Mouse (Mus musculus) intestine, postnatal 0 days (tissue): ENCODE data around the gene Gm42742. TPM values are rescaled to one million over a fixed set of nuclear protein-coding genes. Genes with fewer than 3 reads are reported as not detected.

Experiments used
- ATAC-seq: fragments of 200-750 bp; cut with Nextera tagmentation; 2 replicates; pipeline ENCODE4 v1.8.0; 2017; ENCODE audit warnings: mild to moderate bottlenecking, moderate TSS enrichment, moderate library complexity
- H3K27ac ChIP-seq: fragments of 300-500 bp; sonication (generic); 2 replicates; pipeline ENCODE4 v1.5.1; 2014; ENCODE audit warnings: mild to moderate bottlenecking, low read depth, low read length, moderate library complexity
- H3K27me3 ChIP-seq: fragments of 300-500 bp; sonication (generic); replicated peaks from 2 replicates; pipeline ENCODE4 v1.6.1; 2014; ENCODE audit warnings: low read length, mixed read lengths; ENCODE audit not compliant: control insufficient read depth, insufficient read depth
- H3K36me3 ChIP-seq: fragments of 300-500 bp; sonication (generic); 2 replicates; pipeline ENCODE4 v1.6.1; 2014; ENCODE audit warnings: mild to moderate bottlenecking, moderate library complexity; ENCODE audit not compliant: control insufficient read depth, insufficient read depth
- H3K4me1 ChIP-seq: fragments of 300-500 bp; sonication (generic); replicated peaks from 2 replicates; pipeline ENCODE4 v1.6.1; 2014; ENCODE audit warnings: antibody characterized with exemption, low read length, mixed read lengths; ENCODE audit not compliant: control insufficient read depth, insufficient read depth
- H3K4me2 ChIP-seq: fragments of 300-500 bp; sonication (generic); replicated peaks from 2 replicates; pipeline ENCODE4 v1.6.1; 2014; ENCODE audit warnings: low read depth, mild to moderate bottlenecking, moderate library complexity
- H3K4me3 ChIP-seq: fragments of 300-500 bp; sonication (generic); 2 replicates; pipeline ENCODE4 v1.5.1; 2014; ENCODE audit warnings: low read depth, low read length
- H3K9ac ChIP-seq: fragments of 300-500 bp; sonication (generic); 2 replicates; pipeline ENCODE4 v1.6.1; 2014; ENCODE audit warnings: mild to moderate bottlenecking, low read depth, low read length
- H3K9me3 ChIP-seq: fragments of 300-500 bp; sonication (generic); 2 replicates; pipeline ENCODE4 v1.6.1; 2016; ENCODE audit warnings: mixed run types; ENCODE audit not compliant: control insufficient read depth
- CTCF ChIP-seq: sonication (generic); IDR thresholded peaks from 2 replicates; pipeline ENCODE4 v1.5.1; 2016; ENCODE audit warnings: low read depth, mild to moderate bottlenecking, control low read depth, antibody characterized with exemption, moderate library complexity
- WGBS: fragments of 180-500 bp; shearing (Covaris S2); extraction: QIAGEN DNeasy Blood & Tissue Kit; methylation state at CpG from one replicate; pipeline ENCODE4 v1.1.7; 2014; 5-methylcytosine and 5-hydroxymethylcytosine counted together
- polyA plus RNA-seq: library from polyadenylated mRNA; unstranded; fragments of >200 nt; fragmentation: Nextera tagmentation; extraction: Ambion mirVana; gene quantifications from 2 replicates; pipeline ENCODE4 v1.2.1, GENCODE M21; 2015

The Gm42742 gene
- polyA plus RNA-seq, 1 experiment from 2014 or later, result 15.7 TPM

DNA sequence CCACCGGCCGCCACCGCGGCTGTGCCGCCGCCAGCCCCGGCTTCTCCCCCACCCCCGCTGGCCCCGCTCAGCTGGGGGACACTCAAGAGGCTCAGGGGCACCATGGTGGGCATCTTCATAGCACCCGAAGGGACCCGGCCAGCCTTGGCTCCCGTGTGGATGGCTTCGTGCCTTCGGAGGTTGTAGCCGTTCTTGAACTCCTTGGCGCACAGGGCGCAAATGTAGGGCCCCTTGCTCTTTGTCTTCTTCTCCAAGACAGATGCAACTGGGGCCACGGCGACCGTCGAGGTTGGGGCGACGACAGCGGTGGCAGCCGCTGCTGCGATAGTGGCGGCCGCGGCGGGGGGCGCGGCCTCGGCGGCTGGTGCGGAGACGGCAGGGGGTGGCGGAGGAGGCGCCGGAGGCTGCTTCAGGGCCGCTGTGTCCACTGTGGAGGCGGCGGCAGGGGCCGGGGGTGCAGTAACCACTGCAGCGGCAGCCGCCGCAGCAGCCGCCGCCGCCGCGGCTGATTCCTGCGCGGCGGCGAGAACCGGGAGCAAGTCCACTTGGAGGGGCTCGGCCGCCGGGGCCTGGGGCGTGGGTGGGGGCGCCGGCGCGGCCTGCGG is 4.8 kb upstream of the Gm42742 start:
- Histone ChIP-seq H3K4me1 (peaks cover 15% of the 10 kb centered on the region; the same call in 1 of the 2 replicates), H3K27me3 (no peaks in the 10 kb centered on the region), H3K27ac (peak overlapping the region; percentile 96), H3K36me3 (peaks cover 34% of the 10 kb centered on the region), H3K4me2 (peak overlapping the region; percentile 90), H3K4me3 (peak overlapping the region; percentile 79), H3K9ac (peak overlapping the region; percentile 78), H3K9me3 (no peaks in the 10 kb centered on the region)
- TF ChIP-seq CTCF, result no peak
- WGBS, result under 1% methylated on average over 61 of the region's 65 CpGs
- peak; percentile 3; the same call in 1 of the 2 replicates for ATAC-seq

DNA sequence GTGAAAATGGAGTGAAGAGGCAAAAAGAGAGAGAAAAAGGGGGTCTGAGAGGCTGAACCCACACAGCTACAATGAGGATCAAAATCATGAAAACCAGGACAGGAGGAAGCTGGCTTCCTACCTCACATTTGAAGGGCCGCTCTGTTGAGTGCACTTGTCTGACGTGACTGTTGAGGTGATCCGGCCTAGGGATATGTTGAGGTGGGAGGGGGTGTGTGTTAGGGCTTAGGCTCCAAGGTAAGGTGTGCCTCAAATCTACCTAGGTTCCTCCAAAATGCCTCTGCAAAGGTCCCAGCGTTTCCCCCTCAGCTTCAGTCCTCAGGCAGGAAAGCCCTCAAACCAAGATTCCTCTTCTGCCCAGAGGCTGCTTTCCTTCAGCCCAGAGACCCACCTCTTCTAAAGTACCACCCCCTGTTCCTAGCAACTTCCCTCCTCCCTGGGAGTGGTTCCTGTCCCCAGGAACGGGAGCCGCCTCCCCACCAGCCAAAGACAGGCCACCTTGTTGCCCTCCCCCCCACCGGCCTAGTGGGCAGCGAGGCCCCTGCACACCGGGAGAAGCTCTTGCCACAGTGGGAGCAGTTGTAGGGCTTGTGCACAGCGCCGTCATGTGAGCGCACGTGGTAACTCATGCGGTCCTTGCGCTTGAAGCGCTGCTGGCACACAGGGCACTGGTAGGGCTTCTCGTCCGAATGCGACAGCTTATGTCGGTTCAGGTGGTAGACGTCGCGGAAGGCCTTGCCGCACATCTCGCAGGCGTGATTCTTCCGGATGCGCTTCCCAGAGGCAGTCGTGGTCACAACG is 4.1 kb upstream of the Gm42742 start:
- Histone ChIP-seq H3K4me2 (peak overlapping the region; percentile 90), H3K9ac (peak overlapping the region; percentile 78), H3K4me3 (peak overlapping the region; percentile 79), H3K27me3 (no peaks in the 10 kb centered on the region), H3K9me3 (no peaks in the 10 kb centered on the region), H3K36me3 (peaks cover 28% of the 10 kb centered on the region), H3K4me1 (peaks cover 15% of the 10 kb centered on the region; the same call in 1 of the 2 replicates), H3K27ac (peak overlapping the region; percentile 96)
- peak; percentile 93 for TF ChIP-seq CTCF
- ATAC-seq, result peak; percentile 28
- 2% methylated on average over 30 of the region's 30 CpGs for WGBS

DNA sequence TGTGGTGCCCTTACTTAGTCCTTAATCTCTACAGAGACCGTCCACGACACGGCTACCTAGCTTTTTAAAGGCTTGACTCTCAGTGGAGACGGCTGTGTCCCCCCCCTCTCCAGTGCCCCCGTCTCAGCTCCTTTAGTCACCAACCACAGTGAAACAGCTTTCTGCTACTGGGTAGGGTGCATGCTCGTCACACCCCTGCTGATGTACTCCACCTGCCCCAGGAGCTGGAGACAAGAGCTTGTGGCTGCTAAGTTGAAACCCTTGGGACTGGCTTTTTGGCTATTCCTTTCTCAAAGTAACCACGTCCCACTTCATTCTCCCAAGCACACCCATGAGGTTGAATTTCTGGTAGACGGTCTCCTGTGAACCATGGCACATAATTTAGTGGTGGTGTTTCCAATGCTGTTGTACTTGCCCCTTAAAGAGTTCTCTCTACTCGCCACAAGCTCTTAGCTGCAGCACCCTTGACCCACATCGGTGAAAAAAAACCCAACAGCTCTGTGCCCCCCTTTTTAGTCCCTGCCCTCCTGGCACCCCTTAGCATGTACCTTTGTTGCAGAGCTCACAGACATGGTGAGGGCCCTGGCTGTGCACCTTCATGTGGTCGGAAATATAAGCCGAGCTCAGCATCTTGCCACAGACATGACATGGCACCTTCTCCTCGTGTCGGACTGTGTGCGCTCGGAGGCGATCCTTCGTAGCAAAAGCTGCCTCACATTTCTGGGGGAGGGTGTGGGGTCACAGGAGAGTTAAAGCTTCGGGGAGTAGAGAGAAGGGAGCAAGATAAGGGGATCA is 3.2 kb upstream of the Gm42742 start:
- no peaks in the 10 kb centered on the region for H3K27me3 ChIP-seq
- peaks cover 26% of the 10 kb centered on the region for H3K36me3 ChIP-seq
- ATAC-seq, result no peak
- 17% methylated on average over 19 of the region's 19 CpGs for WGBS
- no peak for TF ChIP-seq CTCF
- H3K4me3 ChIP-seq, result peak overlapping the region; percentile 79
- peak overlapping the region; percentile 78 for H3K9ac ChIP-seq
- peak overlapping the region; percentile 28 for H3K27ac ChIP-seq
- H3K9me3 ChIP-seq, result no peaks in the 10 kb centered on the region
- H3K4me1 ChIP-seq, result peaks cover 15% of the 10 kb centered on the region; the same call in 1 of the 2 replicates
- peak overlapping the region; percentile 90 for H3K4me2 ChIP-seq

DNA sequence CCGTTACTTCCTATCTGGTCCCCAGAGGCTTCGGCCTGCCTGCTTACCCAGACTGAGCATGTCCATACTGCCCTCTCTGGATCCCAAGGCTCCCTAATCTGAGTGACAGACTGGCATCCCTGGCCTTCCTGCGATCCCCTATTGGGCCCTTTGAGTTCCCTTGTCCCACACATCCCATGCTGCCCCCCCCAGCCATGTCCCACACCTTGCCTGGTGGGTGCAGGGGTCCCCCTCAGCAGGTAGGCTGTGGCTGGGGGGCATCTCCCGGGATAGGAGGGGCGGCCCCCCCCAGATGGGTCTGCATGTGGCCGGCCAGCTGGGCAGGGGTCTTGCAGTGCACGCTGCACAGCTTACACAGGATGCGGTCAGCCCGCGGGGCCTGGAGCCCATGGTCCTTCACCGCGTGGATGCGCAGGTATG is 2.4 kb upstream of the Gm42742 start:
- no peak overlapping the region for H3K9ac ChIP-seq
- peaks cover 24% of the 10 kb centered on the region for H3K36me3 ChIP-seq
- no peak overlapping the region for H3K4me3 ChIP-seq
- H3K27me3 ChIP-seq, result no peaks in the 10 kb centered on the region
- no peak overlapping the region for H3K27ac ChIP-seq
- no peaks in the 10 kb centered on the region for H3K9me3 ChIP-seq
- TF ChIP-seq CTCF, result no peak
- 70% methylated on average over 12 of the region's 13 CpGs for WGBS
- peaks cover 15% of the 10 kb centered on the region; the same call in 1 of the 2 replicates for H3K4me1 ChIP-seq
- H3K4me2 ChIP-seq, result peak overlapping the region; percentile 90
- no peak for ATAC-seq

DNA sequence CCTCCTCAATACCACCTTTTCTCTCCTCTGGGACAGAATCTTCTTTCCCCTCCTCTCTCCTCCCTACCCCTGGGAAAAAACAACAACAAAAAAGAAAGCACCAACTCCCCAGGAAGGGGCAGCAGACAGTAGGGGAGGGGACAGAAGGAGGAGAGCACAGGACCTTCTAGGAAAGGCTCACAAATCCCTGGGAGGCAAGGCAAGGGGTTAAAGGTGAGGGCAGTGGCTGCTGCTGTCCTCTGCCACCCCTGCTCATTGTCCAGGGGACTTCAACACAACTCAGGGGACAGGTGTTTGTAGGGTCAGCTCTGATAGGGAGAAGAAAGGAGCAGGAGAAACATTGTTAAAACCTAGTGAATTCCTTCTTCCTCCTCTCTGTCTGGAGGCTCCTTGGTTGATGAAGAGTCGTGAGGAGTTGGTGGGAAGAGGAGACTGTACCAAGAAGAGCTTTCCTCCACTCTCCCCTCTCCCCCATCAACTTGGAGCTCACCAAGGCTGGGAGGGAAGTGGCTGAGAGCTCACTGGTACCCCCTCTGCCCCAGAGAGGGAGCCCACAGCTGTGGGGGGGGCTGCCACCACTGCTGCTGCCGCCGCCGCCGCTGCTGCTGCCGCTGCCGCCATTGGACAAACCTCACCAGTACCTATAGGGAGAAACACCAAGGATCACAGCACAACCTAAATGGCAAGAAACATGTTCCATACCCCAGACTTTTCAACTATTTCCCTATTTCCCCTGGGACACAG is 1.8 kb upstream of the Gm42742 start:
- no peaks in the 10 kb centered on the region for H3K27me3 ChIP-seq
- H3K9me3 ChIP-seq, result no peaks in the 10 kb centered on the region
- no peak for ATAC-seq
- no peak for TF ChIP-seq CTCF
- H3K9ac ChIP-seq, result no peak overlapping the region
- 83% methylated on average over 7 of the region's 7 CpGs for WGBS
- no peak overlapping the region for H3K4me2 ChIP-seq
- H3K4me3 ChIP-seq, result no peak overlapping the region
- peaks cover 24% of the 10 kb centered on the region for H3K36me3 ChIP-seq
- H3K4me1 ChIP-seq, result peaks cover 11% of the 10 kb centered on the region; the same call in 1 of the 2 replicates
- peak overlapping the region; percentile 28; the same call in 1 of the 2 replicates for H3K27ac ChIP-seq
